Mouse (Mus musculus) G1E (cell line): ENCODE results near the gene Hgfac. TPM values are rescaled to one million over a fixed set of nuclear protein-coding genes. Genes with fewer than 3 reads are reported as not detected.

Experiments used
- ATAC-seq: 2 replicates; pipeline ENCODE4 v1.8.0; 2016; ENCODE audit warnings: mild to moderate bottlenecking; ENCODE audit not compliant: insufficient number of reproducible peaks, poor library complexity, low FRiP score, severe bottlenecking; ENCODE audit errors: extremely low read depth
- DNase-seq: peaks from one replicate; pipeline ENCODE4 v3.0.0; 2012; ENCODE audit warnings: low spot score
- H3K27me3 ChIP-seq: 2 replicates; pipeline ENCODE4 v1.6.1; 2012; ENCODE audit warnings: mild to moderate bottlenecking, low read length, inconsistent platforms; ENCODE audit not compliant: insufficient read depth
- H3K36me3 ChIP-seq: replicated peaks from 2 replicates; pipeline ENCODE3; 2012; ENCODE audit warnings: mild to moderate bottlenecking, inconsistent platforms
- H3K4me1 ChIP-seq: 2 replicates; pipeline ENCODE4 v1.6.1; 2012; ENCODE audit warnings: low read depth, low read length, inconsistent platforms, mixed read lengths; ENCODE audit not compliant: insufficient read depth
- H3K4me3 ChIP-seq: 2 replicates; pipeline ENCODE4 v1.5.1; 2012; ENCODE audit warnings: low read depth, mild to moderate bottlenecking, inconsistent platforms, low read length, moderate library complexity, mixed read lengths
- H3K9me3 ChIP-seq: replicated peaks from 2 replicates; pipeline ENCODE4 v1.6.1; 2012; ENCODE audit warnings: inconsistent platforms
- CTCF ChIP-seq: IDR thresholded peaks from 2 replicates; pipeline ENCODE4 v1.5.1; 2012; ENCODE audit warnings: low read depth, low read length, inconsistent platforms, mixed read lengths
- GATA1 ChIP-seq: IDR thresholded peaks from 2 replicates; pipeline ENCODE4 v1.6.1; 2012; ENCODE audit warnings: borderline replicate concordance, low read length, inconsistent platforms, mixed read lengths
- GATA2 ChIP-seq: IDR thresholded peaks from 2 replicates; pipeline ENCODE4 v1.6.1; 2012; ENCODE audit warnings: low read depth, low read length, inconsistent platforms, borderline replicate concordance
- POLR2AphosphoS5 ChIP-seq: IDR thresholded peaks from 2 replicates; pipeline ENCODE4 v1.6.1; 2012; ENCODE audit warnings: low read depth, low read length, inconsistent platforms; ENCODE audit not compliant: insufficient replicate concordance
- TAL1 ChIP-seq: conservative IDR thresholded peaks from 2 replicates; pipeline ENCODE4 v1.6.1; 2012; ENCODE audit warnings: low read depth, low read length, inconsistent platforms, mixed read lengths
- polyA plus RNA-seq: library from polyadenylated mRNA; stranded (reverse); fragments of >175 nt; gene quantifications from 2 replicates; pipeline ENCODE4 v1.2.3, GENCODE M21; 2012
- total RNA-seq, 2 experiments: library from RNA; stranded (forward) in 1 of 2; stranded (reverse) in 1 of 2; fragments of 200-1000 nt in 1 of 2; fragments of >200 nt in 1 of 2; fragmentation: Nextera tagmentation in 1 of 2; gene quantifications; 2 replicates each; pipeline ENCODE4 v1.2.3; 2014 to 2017

Hgfac gene
- total and polyA plus RNA-seq, 3 experiments = 0.27 TPM; not detected in 2

DNA sequence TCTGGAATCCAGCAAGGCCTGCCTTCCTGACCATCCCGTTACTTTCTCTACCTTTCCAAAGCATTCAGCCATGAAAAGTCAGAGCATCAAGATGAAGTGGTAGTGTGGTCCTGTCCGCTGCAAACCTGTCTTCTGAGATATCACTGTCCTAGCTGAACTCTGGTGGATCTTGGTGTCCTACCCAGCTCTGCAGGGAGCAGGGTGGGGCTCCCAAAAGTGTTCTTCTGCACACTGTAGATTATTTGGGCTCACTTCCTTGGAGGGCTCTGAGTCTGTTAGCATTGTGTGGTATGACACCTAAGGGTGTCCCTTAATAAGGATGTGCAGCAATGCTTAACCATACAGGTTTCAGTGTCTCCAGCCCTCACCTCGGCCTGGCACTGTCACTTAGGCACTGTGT, 35.6 kb upstream of the Hgfac start:
- Histone ChIP-seq H3K27me3 (peaks cover 11% of the 10 kb centered on the region), H3K4me3 (no peak overlapping the region), H3K9me3 (no peaks in the 10 kb centered on the region), H3K4me1 (no peaks in the 10 kb centered on the region), H3K36me3 (no peaks in the 10 kb centered on the region)
- no peak for ATAC-seq
- DNase-seq = no peak
- TF ChIP-seq TAL1 (no peak), GATA2 (no peak), CTCF (no peak), GATA1 (no peak), POLR2AphosphoS5 (no peak)

DNA sequence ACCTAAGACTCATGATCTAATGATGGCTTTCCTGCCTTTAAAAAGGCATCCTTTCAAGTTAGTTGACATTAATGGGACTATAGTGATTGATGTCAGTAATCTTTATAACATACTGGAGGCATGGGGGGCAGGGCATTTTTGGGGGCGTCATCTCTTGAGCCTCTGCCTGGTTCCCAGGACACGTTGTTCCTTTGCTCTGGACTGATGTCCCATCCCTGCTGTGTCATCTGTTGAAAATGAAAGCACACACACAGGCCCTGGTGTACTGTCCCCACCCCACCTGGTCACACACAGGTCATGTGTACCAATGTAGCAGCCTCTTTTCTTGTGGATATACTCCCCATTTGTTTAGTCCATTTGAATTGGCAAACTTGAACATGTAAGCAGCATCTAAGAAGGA, 34.7 kb upstream of the Hgfac start:
- Histone ChIP-seq H3K27me3 (peaks cover 11% of the 10 kb centered on the region), H3K4me1 (no peaks in the 10 kb centered on the region), H3K9me3 (no peaks in the 10 kb centered on the region), H3K4me3 (no peak overlapping the region), H3K36me3 (no peaks in the 10 kb centered on the region)
- DNase-seq (no peak), ATAC-seq (no peak)
- TF ChIP-seq TAL1 (no peak), POLR2AphosphoS5 (no peak), GATA2 (no peak), CTCF (no peak), GATA1 (no peak)

DNA sequence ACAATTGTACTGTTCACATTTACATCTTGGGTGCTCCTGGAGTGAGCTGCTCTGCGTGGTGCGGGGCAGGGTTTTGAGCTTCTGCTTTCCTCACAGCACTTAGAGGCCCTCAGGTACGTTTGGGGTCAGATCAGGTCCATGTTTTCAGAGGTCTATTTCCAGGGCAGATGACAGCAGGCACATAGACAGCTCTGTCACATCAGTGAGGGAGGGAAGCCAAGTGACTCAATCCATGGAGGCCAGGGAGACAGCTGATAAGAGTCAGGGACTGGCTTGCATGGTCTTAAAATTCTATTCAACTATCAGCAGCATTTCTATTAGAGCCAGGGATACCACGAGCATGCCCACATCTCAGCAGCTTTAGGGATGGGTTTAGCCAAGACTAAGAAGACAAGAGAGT, 32.1 kb upstream of the Hgfac start:
- Histone ChIP-seq H3K9me3 (no peaks in the 10 kb centered on the region), H3K4me1 (no peaks in the 10 kb centered on the region), H3K27me3 (peaks cover 4% of the 10 kb centered on the region; the same call in 1 of the 2 replicates), H3K4me3 (no peak overlapping the region), H3K36me3 (no peaks in the 10 kb centered on the region)
- DNase-seq (no peak), ATAC-seq (no peak)
- TF ChIP-seq GATA1 (no peak), POLR2AphosphoS5 (no peak)

DNA sequence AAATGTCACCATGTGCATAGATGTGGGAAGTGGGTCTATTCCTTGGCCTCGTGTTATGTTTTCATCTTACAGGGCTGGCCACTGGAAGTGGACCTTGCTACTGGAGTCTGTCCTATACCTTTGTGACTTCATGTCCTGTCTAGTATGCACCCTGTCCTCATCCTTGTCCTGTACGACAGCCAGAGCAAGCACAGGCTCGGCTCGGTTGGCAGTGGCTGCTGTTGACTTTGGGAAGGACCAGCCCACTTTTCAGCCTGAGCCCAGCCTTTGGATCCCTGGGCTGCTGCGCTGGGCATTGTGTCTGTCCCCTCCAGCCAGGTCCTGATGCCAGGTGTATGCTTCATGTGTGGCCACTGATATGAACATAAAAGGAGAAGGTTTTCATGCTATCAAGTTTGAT, 30.7 kb upstream of the Hgfac start:
- DNase-seq (no peak), ATAC-seq (no peak)
- no peak overlapping the region for H3K4me3 ChIP-seq
- H3K4me1 ChIP-seq = no peaks in the 10 kb centered on the region
- no peaks in the 10 kb centered on the region for H3K9me3 ChIP-seq
- no peak for TF ChIP-seq POLR2AphosphoS5
- TF ChIP-seq GATA2 = no peak
- TF ChIP-seq GATA1 = no peak
- no peak for TF ChIP-seq CTCF
- TF ChIP-seq TAL1 = no peak
- H3K27me3 ChIP-seq = no peaks in the 10 kb centered on the region
- no peaks in the 10 kb centered on the region for H3K36me3 ChIP-seq

DNA sequence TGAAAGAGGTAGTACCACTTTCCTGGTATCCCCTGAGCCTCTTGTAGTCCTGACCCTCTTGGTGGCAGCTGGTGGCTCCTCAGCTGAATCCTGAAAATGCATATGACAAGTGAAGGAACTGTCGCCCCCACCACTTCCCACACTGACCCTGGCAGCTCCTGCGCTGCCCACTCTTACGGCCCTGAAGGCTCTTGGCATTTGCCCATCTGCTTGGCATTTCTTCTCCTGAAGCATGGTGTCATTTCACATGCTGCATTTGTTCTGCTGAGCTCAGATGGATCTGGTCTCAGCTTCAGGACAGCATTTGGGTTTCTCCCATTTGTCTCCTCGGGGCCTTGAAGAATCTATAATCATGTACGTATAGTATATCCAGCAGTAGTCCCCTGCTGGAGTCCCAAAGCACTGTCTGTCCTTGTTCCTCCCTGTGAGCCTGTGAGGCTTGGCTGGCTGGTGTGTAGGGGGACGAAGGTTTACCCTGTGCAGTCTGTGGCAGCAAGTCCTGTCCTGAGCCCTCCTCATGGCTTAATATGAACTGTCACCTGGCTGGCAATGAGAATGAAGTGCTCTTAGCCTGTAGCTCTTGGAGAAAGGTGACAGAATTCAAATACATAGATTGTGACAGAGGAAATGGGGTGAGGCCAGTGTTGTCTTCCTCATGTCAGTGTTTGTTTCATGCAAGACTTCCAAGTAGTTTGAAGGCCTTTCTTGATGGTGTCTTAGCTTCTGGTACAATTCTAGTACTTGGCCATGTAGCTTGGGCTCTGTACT, 30.0 kb upstream of the Hgfac start:
- H3K9me3 ChIP-seq = no peaks in the 10 kb centered on the region
- no peaks in the 10 kb centered on the region for H3K4me1 ChIP-seq
- H3K4me3 ChIP-seq = no peak overlapping the region
- TF ChIP-seq GATA2 (no peak), GATA1 (no peak), CTCF (no peak), POLR2AphosphoS5 (no peak), TAL1 (no peak)
- H3K27me3 ChIP-seq = no peaks in the 10 kb centered on the region
- no peak for ATAC-seq
- no peak for DNase-seq
- H3K36me3 ChIP-seq = no peaks in the 10 kb centered on the region

DNA sequence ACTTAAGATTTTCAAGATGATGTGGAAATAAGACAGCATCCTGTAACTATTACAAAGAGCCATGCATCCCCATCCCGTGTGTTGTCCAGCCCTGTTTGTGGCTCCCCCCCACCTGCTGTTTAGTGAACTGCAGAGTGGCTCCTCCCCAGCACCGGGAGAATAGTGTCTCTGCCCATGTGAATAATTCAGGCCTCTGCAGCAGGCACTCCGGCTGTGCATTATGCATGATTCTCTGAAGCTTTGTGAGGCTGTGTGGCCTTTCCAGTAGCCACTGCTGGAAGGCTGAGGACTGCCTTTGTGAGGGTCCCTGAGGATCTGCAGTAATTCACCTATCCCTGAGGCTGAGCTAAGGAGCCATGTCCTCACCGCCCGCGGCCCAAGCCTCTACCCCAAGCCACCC, 27.3 kb upstream of the Hgfac start:
- Histone ChIP-seq H3K9me3 (no peaks in the 10 kb centered on the region), H3K27me3 (peaks cover 2% of the 10 kb centered on the region; the same call in 1 of the 2 replicates), H3K4me1 (no peaks in the 10 kb centered on the region), H3K4me3 (no peak overlapping the region), H3K36me3 (no peaks in the 10 kb centered on the region)
- ATAC-seq = no peak
- no peak for DNase-seq
- TF ChIP-seq GATA1 = no peak
- TF ChIP-seq POLR2AphosphoS5 = no peak
- TF ChIP-seq CTCF = no peak
- TF ChIP-seq GATA2 = no peak
- no peak for TF ChIP-seq TAL1
